ENCODE assay signal across 8 mouse cellular contexts in genomic region chr7:12921705-12922465, GRCm38 (mm10). TPM values are rescaled to one million over a fixed set of nuclear protein-coding genes. Genes with fewer than 3 reads are reported as not detected.
DNase-seq lines count a peak whose midpoint lies in the region; ATAC-seq and TF ChIP-seq lines count a peak whose summit lies in the region.

Rps5 (plus strand) TSS chr7:12922290.

- peak; percentile 93 for ATAC-seq in cerebellum, adult (ENCODE audit: insufficient number of reproducible peaks, low FRiP score, low TSS enrichment)
- peak; percentile 99 for ATAC-seq in forebrain, embryonic 13.5 days
- ATAC-seq in liver, postnatal 0 days: peak; percentile 98
- ATAC-seq in neural tube, embryonic 14.5 days (ENCODE audit: low read depth): peak; percentile 98

- peak; percentile 31 for TF ChIP-seq POLR2A in ES-Bruce4 (IDR thresholded peaks at IDR 0.05; ENCODE audit: insufficient read depth, low read length)

- DNase-seq in heart, postnatal 10 days: peak; percentile 99
- peak; percentile 99 for DNase-seq in large intestine, adult 2 months (ENCODE audit: low read depth, low spot score)
- DNase-seq in liver, postnatal 0 days: peak; percentile 98
- peak; percentile 97 for DNase-seq in testis, postnatal 10 days (ENCODE audit: low spot score)

- TF ChIP-seq EP300 in ES-Bruce4 (IDR thresholded peaks at IDR 0.05; ENCODE audit: insufficient read depth, low read depth, low read length): no peak
- peak; percentile 64; the same call in 1 of the 2 replicates for TF ChIP-seq EP300 in liver, postnatal 0 days (IDR thresholded peaks at IDR 0.05; ENCODE audit: low read depth)

- peaks cover 43% of the 10 kb centered on the region for H3K36me3 ChIP-seq in ES-Bruce4 (ENCODE audit: control insufficient read depth, insufficient read depth, low read length, poor library complexity, severe bottlenecking)
- H3K36me3 ChIP-seq in forebrain, embryonic 13.5 days (ENCODE audit: poor library complexity, severe bottlenecking): peaks cover 38% of the 10 kb centered on the region
- H3K36me3 ChIP-seq in liver, postnatal 0 days (replicated peaks; ENCODE audit: insufficient read depth, low read length): peaks cover 37% of the 10 kb centered on the region
- H3K36me3 ChIP-seq in neural tube, embryonic 14.5 days (ENCODE audit: control insufficient read depth, insufficient read depth, low read length): peaks cover 25% of the 10 kb centered on the region

- H3K4me3 ChIP-seq in ES-Bruce4 (ENCODE audit: low read depth, low read length): peak within 1 kb of the TSS; percentile 82
- peak within 1 kb of the TSS; percentile 80 for H3K4me3 ChIP-seq in forebrain, embryonic 13.5 days
- peak within 1 kb of the TSS; percentile 78 for H3K4me3 ChIP-seq in liver, postnatal 0 days (ENCODE audit: low read depth, low read length)
- peak within 1 kb of the TSS; percentile 94 for H3K4me3 ChIP-seq in neural tube, embryonic 14.5 days (ENCODE audit: low read depth, low read length)

- no peaks in the 10 kb centered on the region for H3K4me1 ChIP-seq in ES-Bruce4 (ENCODE audit: control insufficient read depth, insufficient read depth, low read length)
- H3K4me1 ChIP-seq in forebrain, embryonic 13.5 days: peaks cover 17% of the 10 kb centered on the region
- H3K4me1 ChIP-seq in liver, postnatal 0 days (ENCODE audit: insufficient read depth): peaks cover 14% of the 10 kb centered on the region
- peaks cover 9% of the 10 kb centered on the region for H3K4me1 ChIP-seq in neural tube, embryonic 14.5 days (ENCODE audit: control insufficient read depth, insufficient read depth, low read length)

- TF ChIP-seq CTCF in ES-Bruce4 (IDR thresholded peaks at IDR 0.05; ENCODE audit: low read depth, low read length): peak; percentile 24
- peak; percentile 93 for TF ChIP-seq CTCF in liver, postnatal 0 days (IDR thresholded peaks at IDR 0.05; ENCODE audit: low read depth)

- WGBS in forebrain, embryonic 13.5 days: under 1% methylated on average over 55 of the region's 55 CpGs
- under 1% methylated on average over 55 of the region's 55 CpGs for WGBS in large intestine, adult 2 months
- under 1% methylated on average over 55 of the region's 55 CpGs for WGBS in liver, postnatal 0 days (ENCODE audit: insufficient replicate concordance)
- under 1% methylated on average over 55 of the region's 55 CpGs for WGBS in neural tube, embryonic 14.5 days

- no peaks in the 10 kb centered on the region for H3K27me3 ChIP-seq in ES-Bruce4 (ENCODE audit: control insufficient read depth, insufficient read depth, low read length, poor library complexity, severe bottlenecking)
- H3K27me3 ChIP-seq in forebrain, embryonic 13.5 days: peaks cover 8% of the 10 kb centered on the region
- H3K27me3 ChIP-seq in liver, postnatal 0 days (ENCODE audit: insufficient read depth, low read length): no peaks in the 10 kb centered on the region
- peaks cover 7% of the 10 kb centered on the region; the same call in 1 of the 2 replicates for H3K27me3 ChIP-seq in neural tube, embryonic 14.5 days (ENCODE audit: control insufficient read depth, insufficient read depth, low read length)

- H3K4me2 ChIP-seq in forebrain, embryonic 13.5 days: peak within 1 kb of the TSS; percentile 95
- peak within 1 kb of the TSS; percentile 97 for H3K4me2 ChIP-seq in liver, postnatal 0 days (ENCODE audit: low read depth, low read length)
- H3K4me2 ChIP-seq in neural tube, embryonic 14.5 days (ENCODE audit: low read depth, low read length): peak within 1 kb of the TSS; percentile 79

- H3K27ac ChIP-seq in ES-Bruce4 (ENCODE audit: insufficient read depth, low read length): peak within 1 kb of the TSS; percentile 64
- peak within 1 kb of the TSS; percentile 85 for H3K27ac ChIP-seq in forebrain, embryonic 13.5 days
- H3K27ac ChIP-seq in liver, postnatal 0 days (ENCODE audit: low read depth): peak within 1 kb of the TSS; percentile 98
- H3K27ac ChIP-seq in neural tube, embryonic 14.5 days (ENCODE audit: low read depth, low read length): peak within 1 kb of the TSS; percentile 85

- H3K9ac ChIP-seq in ES-Bruce4 (ENCODE audit: low read depth, poor library complexity, severe bottlenecking): peak within 1 kb of the TSS; percentile 95
- H3K9ac ChIP-seq in forebrain, embryonic 13.5 days: peak within 1 kb of the TSS; percentile 85
- H3K9ac ChIP-seq in liver, postnatal 0 days (replicated peaks): peak within 1 kb of the TSS; percentile 89
- peak within 1 kb of the TSS; percentile 86 for H3K9ac ChIP-seq in neural tube, embryonic 14.5 days (replicated peaks; ENCODE audit: low read depth, low read length)

- no peaks in the 10 kb centered on the region for H3K9me3 ChIP-seq in ES-Bruce4 (replicated peaks; ENCODE audit: control insufficient read depth, insufficient read depth, low read length, poor library complexity, severe bottlenecking)
- no peaks in the 10 kb centered on the region for H3K9me3 ChIP-seq in forebrain, embryonic 13.5 days (replicated peaks)
- H3K9me3 ChIP-seq in liver, postnatal 0 days (ENCODE audit: low read length): no peaks in the 10 kb centered on the region
- no peaks in the 10 kb centered on the region for H3K9me3 ChIP-seq in neural tube, embryonic 14.5 days (ENCODE audit: control insufficient read depth, low read length)

- intact Hi-C loops in heart, postnatal 10 days (cut with DNase I): loop anchor here (2.0 to 5.0 kb wide), 3 partner anchors 27 to 115 kb away; partner anchors contain the start of gene Ube2m

RNA-seq across cellular contexts. Expression of gene Rps5, which starts in this region (rescaled TPM):
- 1,704 and 1,789 TPM in 2 replicates for polyA plus RNA-seq in ES-Bruce4 (2011; ENCODE audit: insufficient read depth, insufficient read length, low read depth, missing spikeins)
- polyA plus RNA-seq in forebrain, embryonic 13.5 days (2015; fragmentation: Nextera tagmentation; extraction: Ambion mirVana): 820 and 824 TPM in 2 replicates
- total RNA-seq in heart, postnatal 10 days (2021): 100 to 1,000 TPM; 740 to 748 TPM
- polyA plus RNA-seq in large intestine, adult 2 months (2012; rRNA removed): 2,560 and 2,617 TPM in 2 replicates
- polyA plus RNA-seq in liver, postnatal 0 days (2015; fragmentation: Nextera tagmentation; extraction: Ambion mirVana): 556 and 564 TPM in 2 replicates
- polyA plus RNA-seq in neural tube, embryonic 14.5 days (2014; fragmentation: Nextera tagmentation; extraction: Ambion mirVana): 687 and 695 TPM in 2 replicates

Comparison
In these comparisons a context has a peak if more than half of its experiments do, and no peak if none do; other contexts are left out.
1. Peak in every context shown above with its lines: DNase-seq, ATAC-seq, H3K4me3 ChIP-seq and H3K27ac ChIP-seq.